Mouse (Mus musculus): Measurements from ENCODE around the gene Runx1.

DNA sequence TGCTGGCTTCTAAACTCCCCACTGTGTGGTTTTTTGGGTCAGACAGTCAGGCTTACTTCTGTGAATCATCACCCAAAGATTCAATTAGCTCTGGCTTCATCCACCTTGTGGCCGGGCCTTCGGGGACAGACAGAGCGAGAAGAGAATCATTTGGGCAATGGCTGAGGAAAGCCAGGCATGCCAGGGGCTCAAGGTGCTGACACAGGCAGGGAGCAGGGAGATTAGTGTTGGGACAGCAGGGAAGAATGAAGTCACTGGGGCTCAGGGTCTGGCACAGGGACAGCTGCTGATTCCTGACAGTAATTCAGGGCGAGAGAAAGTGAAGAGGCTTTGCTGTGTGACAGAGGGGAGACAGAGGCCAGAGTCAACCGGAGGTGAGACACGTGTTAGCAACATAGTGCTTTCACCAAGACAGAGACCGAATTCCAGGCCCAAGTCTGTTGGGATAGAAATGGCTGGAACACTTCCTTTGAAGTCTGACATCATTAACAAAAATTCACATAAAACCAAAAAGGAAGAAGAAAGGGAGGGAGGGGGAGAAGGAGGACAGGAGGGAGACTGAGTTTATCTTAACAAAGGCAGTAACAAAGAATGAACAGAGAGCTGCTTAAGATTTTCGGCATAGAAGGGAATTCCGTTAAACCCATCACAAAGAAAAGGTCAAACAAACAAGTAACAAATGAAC is 47.7 kb downstream of the Runx1 start:
- TF ChIP-seq CTCF (conservative IDR thresholded peaks at IDR 0.05 in 1 of 2, IDR thresholded peaks at IDR 0.05 in 1 of 2; ENCODE audit: low read depth in 2 of 2, low read length in 2 of 2), result no peak
- no peak for TF ChIP-seq CHD1 (IDR thresholded peaks at IDR 0.05; ENCODE audit: low read depth, low read length)
- TF ChIP-seq RCOR1 (conservative IDR thresholded peaks at IDR 0.05; ENCODE audit: low read depth, low read length), result no peak
- no peak for TF ChIP-seq EP300 (IDR thresholded peaks at IDR 0.05; ENCODE audit: low read length)
- no peak for TF ChIP-seq ZKSCAN1 (IDR thresholded peaks at IDR 0.05; ENCODE audit: borderline replicate concordance, low read depth, low read length)
- TF ChIP-seq JUN (IDR thresholded peaks at IDR 0.05; ENCODE audit: insufficient read depth, low read depth, low read length), result no peak
- TF ChIP-seq MYC (IDR thresholded peaks at IDR 0.05; ENCODE audit: low read depth, low read length), result no peak
- no peak for TF ChIP-seq ZNF384 (IDR thresholded peaks at IDR 0.05; ENCODE audit: low read depth, low read length)
- no peak for TF ChIP-seq ETS1 (conservative IDR thresholded peaks at IDR 0.05; ENCODE audit: low read depth, low read length)
- no peak for TF ChIP-seq POLR2A (IDR thresholded peaks at IDR 0.05; ENCODE audit: low read depth, low read length)
